ENCODE assay signal across 7 mouse cellular contexts in genomic region chr17:55958918-55959728, GRCm38 (mm10). TPM values are rescaled to one million over a fixed set of nuclear protein-coding genes. Genes with fewer than 3 reads are reported as not detected.
A peak's percentile ranks its signal among the peaks of the same experiment; 100 is the strongest.
DNase-seq lines count a peak whose midpoint lies in the region; ATAC-seq lines count a peak whose summit lies in the region.

Yju2 (plus strand) TSS chr17:55959099.

- under 1% methylated on average over 45 of the region's 46 CpGs for WGBS in intestine, embryonic 16.5 days
- under 1% methylated on average over 46 of the region's 46 CpGs for WGBS in midbrain, embryonic 11.5 days

- H3K4me2 ChIP-seq in intestine, embryonic 16.5 days (ENCODE audit: low read depth, low read length), result peak within 1 kb of the TSS; percentile 73
- peak within 1 kb of the TSS; percentile 74 for H3K4me2 ChIP-seq in midbrain, embryonic 11.5 days

- H3K27me3 ChIP-seq in intestine, embryonic 16.5 days (replicated peaks; ENCODE audit: control insufficient read depth, insufficient read depth, low read length), result peaks cover 3% of the 10 kb centered on the region; the same call in 1 of the 2 replicates
- no peaks in the 10 kb centered on the region for H3K27me3 ChIP-seq in midbrain, embryonic 11.5 days (ENCODE audit: control insufficient read depth, insufficient read depth, low read length)

- H3K9ac ChIP-seq in intestine, embryonic 16.5 days (ENCODE audit: low read depth, low read length), result peak within 1 kb of the TSS; percentile 75
- H3K9ac ChIP-seq in midbrain, embryonic 11.5 days (ENCODE audit: low read length), result peak within 1 kb of the TSS; percentile 76

- ATAC-seq in intestine, embryonic 16.5 days, result peak; percentile 93
- ATAC-seq in midbrain, embryonic 11.5 days (ENCODE audit: low FRiP score), result peak; percentile 91

- peak within 1 kb of the TSS; percentile 98 for H3K27ac ChIP-seq in intestine, embryonic 16.5 days (ENCODE audit: low read length)
- peak within 1 kb of the TSS; percentile 92 for H3K27ac ChIP-seq in midbrain, embryonic 11.5 days (ENCODE audit: low read depth, low read length)

- H3K36me3 ChIP-seq in intestine, embryonic 16.5 days (ENCODE audit: control insufficient read depth, insufficient read depth, low read length), result peaks cover 5% of the 10 kb centered on the region; the same call in 1 of the 2 replicates
- H3K36me3 ChIP-seq in midbrain, embryonic 11.5 days (ENCODE audit: control insufficient read depth, insufficient read depth, low read length), result no peaks in the 10 kb centered on the region

- H3K4me1 ChIP-seq in intestine, embryonic 16.5 days (ENCODE audit: control insufficient read depth, insufficient read depth, low read length), result peaks cover 31% of the 10 kb centered on the region
- H3K4me1 ChIP-seq in midbrain, embryonic 11.5 days (ENCODE audit: control insufficient read depth, insufficient read depth, low read length), result peaks cover 18% of the 10 kb centered on the region

- intact Hi-C loops in left cerebral cortex, postnatal 36 days (cut with DNase I), result loop anchor here (2.0 kb wide), 2 partner anchors 50 to 66 kb away; partner anchors contain the start of gene Zfp959

- peak within 1 kb of the TSS; percentile 68 for H3K4me3 ChIP-seq in intestine, embryonic 16.5 days (ENCODE audit: low read length)
- H3K4me3 ChIP-seq in midbrain, embryonic 11.5 days (ENCODE audit: low read depth, low read length), result peak within 1 kb of the TSS; percentile 56

- H3K9me3 ChIP-seq in intestine, embryonic 16.5 days (ENCODE audit: control insufficient read depth, low read length), result no peaks in the 10 kb centered on the region
- no peaks in the 10 kb centered on the region for H3K9me3 ChIP-seq in midbrain, embryonic 11.5 days (ENCODE audit: control insufficient read depth, low read length)

- DNase-seq in adrenal gland, adult 8-10 months, result peak; percentile 90
- peak; percentile 96 for DNase-seq in embryo, embryonic 9.5 days (ENCODE audit: extremely low spot score)
- peak; percentile 78 to 90 for DNase-seq in gastrocnemius, postnatal 4 days (ENCODE audit: low spot score in 2 of 2)
- DNase-seq in left cerebral cortex, postnatal 36 days (ENCODE audit: low spot score in 2 of 2), result peak; percentile 95 to 97
- DNase-seq in midbrain, embryonic 11.5 days (ENCODE audit: low spot score, missing footprints), result peak; percentile 99
- DNase-seq in skeletal muscle tissue, adult 2 months (ENCODE audit: low read depth, low spot score), result peak; percentile 93

RNA-seq across cellular contexts. Expression of gene Yju2, which starts in this region (rescaled TPM):
- 10 to 100 TPM; 18.6 to 21.4 (median 20.3) TPM for total RNA-seq in adrenal gland, adult 8-10 months (2022)
- total RNA-seq in gastrocnemius, postnatal 4 days (2021), result 10 to 100 TPM; 15.3 to 15.9 TPM
- 19.7 and 21.5 TPM in 2 replicates for polyA plus RNA-seq in intestine, embryonic 16.5 days (2015; fragmentation: Nextera tagmentation; extraction: Ambion mirVana)
- 10 to 100 TPM; 14.1 to 15.8 TPM for total RNA-seq in left cerebral cortex, postnatal 36 days (2021)
- 21.3 and 24.4 TPM in 2 replicates for polyA plus RNA-seq in midbrain, embryonic 11.5 days (2014; fragmentation: Nextera tagmentation; extraction: Ambion mirVana)

Comparison
In these comparisons a context has a peak if more than half of its experiments do, and no peak if none do; other contexts are left out.
1. Peak in every context shown above with its lines: DNase-seq, ATAC-seq, H3K4me3 ChIP-seq and H3K27ac ChIP-seq.